Mouse (Mus musculus) lung, adult 2 months (tissue): ENCODE results near the gene Ptbp3.

Experiments used
- CTCF ChIP-seq: fragments of 200-500 bp; IDR thresholded peaks from 2 replicates; pipeline ENCODE4 v1.5.1; 2011; ENCODE audit warnings: mild to moderate bottlenecking, low read length, control low read depth; ENCODE audit not compliant: insufficient read depth
- POLR2A ChIP-seq: fragments of 200-500 bp; IDR thresholded peaks from 2 replicates; pipeline ENCODE4 v1.6.1; 2011; ENCODE audit warnings: low read depth, mild to moderate bottlenecking, control low read depth, low read length, borderline replicate concordance; ENCODE audit errors: extremely low read depth

GRCm38 (mm10) chr4:59549175-59549976, at the start of gene Ptbp3:
- TF ChIP-seq CTCF (no peak), POLR2A (peak; percentile 82)
